Mouse (Mus musculus) forebrain, embryonic 14.5 days (tissue): Measurements from ENCODE around the gene Zc3hav1. TPM values are rescaled to one million over a fixed set of nuclear protein-coding genes. Genes with fewer than 3 reads are reported as not detected.

Source experiments
- ATAC-seq: fragments of 200-750 bp; cut with Nextera tagmentation; 2 replicates; pipeline ENCODE4 v1.8.0; 2017; ENCODE audit warnings: mild to moderate bottlenecking, moderate library complexity
- DNase-seq: peaks from one replicate; pipeline ENCODE4 v3.0.0-alpha.2; 2015; ENCODE audit warnings: low spot score
- H3K27ac ChIP-seq: fragments of 300-500 bp; sonication (generic); 2 replicates; pipeline ENCODE4 v1.5.1; 2014; ENCODE audit warnings: low read depth, mild to moderate bottlenecking, control low read depth, low read length, moderate library complexity
- H3K27me3 ChIP-seq: fragments of 300-500 bp; sonication (generic); replicated peaks from 2 replicates; pipeline ENCODE4 v1.6.1; 2014; ENCODE audit warnings: low read length, control low read depth, mixed read lengths; ENCODE audit not compliant: control insufficient read depth, insufficient read depth
- H3K36me3 ChIP-seq: fragments of 300-500 bp; sonication (generic); 2 replicates; pipeline ENCODE4 v1.6.1; 2014; ENCODE audit warnings: low read length, control low read depth; ENCODE audit not compliant: control insufficient read depth, insufficient read depth
- H3K4me1 ChIP-seq: fragments of 300-500 bp; sonication (generic); 2 replicates; pipeline ENCODE4 v1.6.1; 2014; ENCODE audit warnings: antibody characterized with exemption, low read length, control low read depth; ENCODE audit not compliant: control insufficient read depth, insufficient read depth
- H3K4me2 ChIP-seq: fragments of 300-500 bp; sonication (generic); 2 replicates; pipeline ENCODE4 v1.6.1; 2014; ENCODE audit warnings: mild to moderate bottlenecking, control low read depth, low read length
- H3K4me3 ChIP-seq: fragments of 300-500 bp; sonication (generic); 2 replicates; pipeline ENCODE4 v1.5.1; 2014; ENCODE audit warnings: low read depth, low read length, control low read depth
- H3K9ac ChIP-seq: fragments of 300-500 bp; sonication (generic); 2 replicates; pipeline ENCODE4 v1.6.1; 2014; ENCODE audit warnings: mild to moderate bottlenecking, low read length, control low read depth, moderate library complexity
- H3K9me3 ChIP-seq: fragments of 300-500 bp; sonication (generic); replicated peaks from 2 replicates; pipeline ENCODE4 v1.6.1; 2016; ENCODE audit warnings: low read length, control low read depth, mixed read lengths; ENCODE audit not compliant: control insufficient read depth
- WGBS: fragments of 180-500 bp; shearing (Covaris S2); extraction: QIAGEN DNeasy Blood & Tissue Kit; methylation state at CpG from one replicate; pipeline ENCODE4 v1.1.7; 2014; 5-methylcytosine and 5-hydroxymethylcytosine counted together
- polyA plus RNA-seq: library from polyadenylated mRNA; unstranded; fragments of >200 nt; fragmentation: Nextera tagmentation; extraction: Ambion mirVana; gene quantifications from 2 replicates; pipeline ENCODE4 v1.2.1, GENCODE M21; 2014

Gene Zc3hav1
- polyA plus RNA-seq, 1 experiment from 2014 or later = 0.71 TPM

GRCm38 (mm10) chr6:38355354-38355823 is 986 bp upstream of the Zc3hav1 start:
- Histone ChIP-seq H3K27ac (no peak overlapping the region), H3K4me3 (no peak overlapping the region), H3K9ac (no peak overlapping the region), H3K27me3 (peaks cover 60% of the 10 kb centered on the region), H3K9me3 (no peaks in the 10 kb centered on the region), H3K4me1 (peaks cover 4% of the 10 kb centered on the region; the same call in 1 of the 2 replicates), H3K4me2 (0 out of 2 replicates have a peak overlapping the region, but pooled peaks have one; percentile 67), H3K36me3 (no peaks in the 10 kb centered on the region)
- WGBS = under 1% methylated on average over 8 of the region's 8 CpGs
- DNase-seq (no peak), ATAC-seq (no peak)

- Histone ChIP-seq H3K27me3 (peaks cover 60% of the 10 kb centered on the region), H3K36me3 (no peaks in the 10 kb centered on the region), H3K9ac (no peak overlapping the region), H3K9me3 (no peaks in the 10 kb centered on the region), H3K4me3 (peak overlapping the region; percentile 47), H3K4me2 (peak overlapping the region; percentile 67), H3K4me1 (peaks cover 4% of the 10 kb centered on the region; the same call in 1 of the 2 replicates), H3K27ac (no peak overlapping the region)
- no peak for ATAC-seq
- 2% methylated on average over 20 of the region's 20 CpGs for WGBS
- peak; percentile 22 for DNase-seq
Measured at GRCm38 (mm10) chr6:38354723-38355353, 435 bp upstream of the Zc3hav1 start.

- no peak for DNase-seq
Measured at GRCm38 (mm10) chr6:38353181-38353580, 1.2 kb downstream of the Zc3hav1 start.

GRCm38 (mm10) chr6:38352451-38352850 is 2.0 kb downstream of the Zc3hav1 start:
- Histone ChIP-seq H3K4me3 (no peak overlapping the region), H3K4me2 (no peak overlapping the region), H3K27ac (no peak overlapping the region), H3K9me3 (no peaks in the 10 kb centered on the region), H3K4me1 (peaks cover 4% of the 10 kb centered on the region; the same call in 1 of the 2 replicates), H3K27me3 (peaks cover 57% of the 10 kb centered on the region), H3K36me3 (no peaks in the 10 kb centered on the region), H3K9ac (no peak overlapping the region)
- ATAC-seq (no peak), DNase-seq (no peak)
- whole genome bisulfite sequencing = 7% methylated on average over 10 of the region's 10 CpGs

More at GRCm38 (mm10) chr6:38353181-38353580, 1.2 kb downstream of the Zc3hav1 start:
- Histone ChIP-seq H3K36me3 (no peaks in the 10 kb centered on the region), H3K4me1 (peaks cover 4% of the 10 kb centered on the region; the same call in 1 of the 2 replicates), H3K27ac (no peak overlapping the region), H3K9me3 (no peaks in the 10 kb centered on the region), H3K9ac (no peak overlapping the region), H3K4me3 (0 out of 2 replicates have a peak overlapping the region, but pooled peaks have one; percentile 47), H3K4me2 (no peak overlapping the region), H3K27me3 (peaks cover 60% of the 10 kb centered on the region)
- ATAC-seq = no peak
- WGBS = 6% methylated on average over 13 of the region's 13 CpGs

- DNase-seq (no peak), ATAC-seq (no peak)
- no peak overlapping the region for H3K9ac ChIP-seq
- peaks cover 55% of the 10 kb centered on the region for H3K27me3 ChIP-seq
- no peak overlapping the region for H3K4me3 ChIP-seq
- H3K4me1 ChIP-seq = peaks cover 4% of the 10 kb centered on the region; the same call in 1 of the 2 replicates
- no peaks in the 10 kb centered on the region for H3K9me3 ChIP-seq
- no peak overlapping the region for H3K4me2 ChIP-seq
- H3K36me3 ChIP-seq = no peaks in the 10 kb centered on the region
- H3K27ac ChIP-seq = no peak overlapping the region
- 51% methylated on average over 4 of the region's 4 CpGs for WGBS
Measured at GRCm38 (mm10) chr6:38351930-38352329, 2.5 kb downstream of the Zc3hav1 start.

GRCm38 (mm10) chr6:38349806-38350205 is 4.6 kb downstream of the Zc3hav1 start:
- Histone ChIP-seq H3K27ac (no peak overlapping the region), H3K4me2 (no peak overlapping the region), H3K4me3 (no peak overlapping the region), H3K4me1 (peaks cover 4% of the 10 kb centered on the region; the same call in 1 of the 2 replicates), H3K27me3 (peaks cover 36% of the 10 kb centered on the region), H3K9ac (no peak overlapping the region), H3K9me3 (no peaks in the 10 kb centered on the region), H3K36me3 (no peaks in the 10 kb centered on the region)
- ATAC-seq = no peak
- WGBS = 79% methylated on average over 9 of the region's 9 CpGs
- DNase-seq = no peak

GRCm38 (mm10) chr6:38348811-38349453 is 5.5 kb downstream of the Zc3hav1 start:
- H3K27me3 ChIP-seq = peaks cover 28% of the 10 kb centered on the region
- H3K9me3 ChIP-seq = no peaks in the 10 kb centered on the region
- DNase-seq (no peak), ATAC-seq (no peak)
- no peak overlapping the region for H3K4me3 ChIP-seq
- H3K4me1 ChIP-seq = no peaks in the 10 kb centered on the region
- 90% methylated on average over 6 of the region's 6 CpGs for WGBS
- H3K36me3 ChIP-seq = no peaks in the 10 kb centered on the region
- no peak overlapping the region for H3K4me2 ChIP-seq
- no peak overlapping the region for H3K9ac ChIP-seq
- no peak overlapping the region for H3K27ac ChIP-seq

GRCm38 (mm10) chr6:38347875-38348274 is 6.5 kb downstream of the Zc3hav1 start:
- H3K36me3 ChIP-seq = no peaks in the 10 kb centered on the region
- H3K27me3 ChIP-seq = peaks cover 18% of the 10 kb centered on the region
- H3K9ac ChIP-seq = no peak overlapping the region
- H3K4me1 ChIP-seq = no peaks in the 10 kb centered on the region
- no peak overlapping the region for H3K27ac ChIP-seq
- no peak overlapping the region for H3K4me2 ChIP-seq
- 81% methylated on average over 5 of the region's 5 CpGs for WGBS
- H3K9me3 ChIP-seq = no peaks in the 10 kb centered on the region
- H3K4me3 ChIP-seq = no peak overlapping the region
- DNase-seq (no peak), ATAC-seq (no peak)

GRCm38 (mm10) chr6:38345796-38346195 is 8.6 kb downstream of the Zc3hav1 start:
- no peak for ATAC-seq
- peaks cover 3% of the 10 kb centered on the region; the same call in 1 of the 2 replicates for H3K27me3 ChIP-seq
- no peak overlapping the region for H3K4me2 ChIP-seq
- 57% methylated on average over 7 of the region's 7 CpGs for WGBS
- H3K27ac ChIP-seq = no peak overlapping the region
- DNase-seq = no peak
- no peaks in the 10 kb centered on the region for H3K36me3 ChIP-seq
- no peaks in the 10 kb centered on the region for H3K4me1 ChIP-seq
- no peak overlapping the region for H3K4me3 ChIP-seq
- H3K9me3 ChIP-seq = no peaks in the 10 kb centered on the region
- H3K9ac ChIP-seq = no peak overlapping the region
